Mouse (Mus musculus) liver, embryonic 14.5 days (tissue): ENCODE results near the gene Hist1h2bc. TPM values are rescaled to one million over a fixed set of nuclear protein-coding genes. Genes with fewer than 3 reads are reported as not detected.
A peak's percentile ranks its signal among the peaks of the same experiment; 100 is the strongest.
"Not testable (repeated sequence)": the region's sequence is repeated elsewhere in the genome, so short reads cannot be mapped to it uniquely, and the experiment has no call there.

Source experiments
- ATAC-seq: fragments of 200-750 bp; cut with Nextera tagmentation; 2 replicates; pipeline ENCODE4 v1.8.0; 2017; ENCODE audit warnings: moderate number of reproducible peaks, mild to moderate bottlenecking, moderate library complexity; ENCODE audit not compliant: insufficient read depth
- DNase-seq, 3 experiments: peaks; one replicate each; pipeline ENCODE4 v3.0.0-alpha.2; 2012 to 2013; ENCODE audit warnings: low read depth in 3 of 3, low spot score in 3 of 3
- H3K27ac ChIP-seq: fragments of 300-500 bp; sonication (generic); 2 replicates; pipeline ENCODE4 v1.5.1; 2014; ENCODE audit warnings: moderate library complexity, mild to moderate bottlenecking, control low read depth, inconsistent platforms
- H3K27me3 ChIP-seq: fragments of 300-500 bp; sonication (generic); 2 replicates; pipeline ENCODE4 v1.6.1; 2014; ENCODE audit warnings: mild to moderate bottlenecking, low read length, moderate library complexity; ENCODE audit not compliant: control insufficient read depth, insufficient read depth
- H3K36me3 ChIP-seq: fragments of 300-500 bp; sonication (generic); replicated peaks from 2 replicates; pipeline ENCODE4 v1.6.1; 2014; ENCODE audit warnings: low read depth; ENCODE audit not compliant: control insufficient read depth, insufficient read depth
- H3K4me1 ChIP-seq, 2 experiments: fragments of 200-500 bp in 1 of 2; fragments of 300-500 bp in 1 of 2; sonication (generic) in 1 of 2; replicated peaks; 2 replicates each; pipeline ENCODE4 v1.6.1; 2012 to 2014; ENCODE audit warnings: antibody characterized with exemption in 1 of 2, inconsistent platforms in 1 of 2, low read length in 1 of 2; ENCODE audit not compliant: control insufficient read depth in 2 of 2, insufficient read depth in 2 of 2
- H3K4me2 ChIP-seq: fragments of 300-500 bp; sonication (generic); 2 replicates; pipeline ENCODE4 v1.6.1; 2014; ENCODE audit warnings: low read depth, mild to moderate bottlenecking, control low read depth, moderate library complexity
- H3K4me3 ChIP-seq, 2 experiments: fragments of 200-500 bp in 1 of 2; fragments of 300-500 bp in 1 of 2; sonication (generic) in 1 of 2; 2 replicates each; pipeline ENCODE4 v1.5.1; 2012 to 2014; ENCODE audit warnings: low read depth in 2 of 2, low read length in 2 of 2, mild to moderate bottlenecking in 2 of 2, control low read depth in 1 of 2, inconsistent platforms in 1 of 2, moderate library complexity in 1 of 2; ENCODE audit not compliant: insufficient read depth in 1 of 2
- H3K9ac ChIP-seq: fragments of 300-500 bp; sonication (generic); replicated peaks from 2 replicates; pipeline ENCODE4 v1.6.1; 2014; ENCODE audit warnings: mild to moderate bottlenecking, control low read depth, moderate library complexity
- H3K9me3 ChIP-seq: fragments of 300-500 bp; sonication (generic); 2 replicates; pipeline ENCODE4 v1.6.1; 2016; ENCODE audit warnings: low read length, mixed read lengths; ENCODE audit not compliant: control insufficient read depth
- CTCF ChIP-seq: IDR thresholded peaks from 2 replicates; pipeline ENCODE4 v1.5.1; 2016; ENCODE audit warnings: antibody characterized with exemption, low read depth, control low read depth
- EP300 ChIP-seq: IDR thresholded peaks from 2 replicates; pipeline ENCODE4 v1.6.1; 2016; ENCODE audit warnings: antibody characterized with exemption, low read depth
- WGBS: fragments of 180-500 bp; shearing (Covaris S2); extraction: QIAGEN DNeasy Blood & Tissue Kit; methylation state at CpG from one replicate; pipeline ENCODE4 v1.1.7; 2014; ENCODE audit not compliant: insufficient replicate concordance; 5-methylcytosine and 5-hydroxymethylcytosine counted together
- polyA plus RNA-seq, 2 experiments: library from polyadenylated mRNA; depleted of rRNA in 1 of 2; stranded (reverse) in 1 of 2; unstranded in 1 of 2; fragments of >200 nt; fragmentation: Nextera tagmentation in 1 of 2; extraction: Ambion mirVana in 1 of 2; gene quantifications; 2 replicates each; pipeline versions ENCODE4 v1.2.1 to v1.2.3; 2012 to 2014

The Hist1h2bc gene
- polyA plus RNA-seq, 2 experiments, result 79.7 to 106 TPM

- H3K9ac ChIP-seq, result peak overlapping the region; percentile 95
- peak in 1 of 3 experiments; percentile 53 for DNase-seq
- H3K4me1 ChIP-seq, result peaks cover 14 to 34% of the 10 kb centered on the region in 2 experiments
- not testable (repeated sequence) for H3K27me3 ChIP-seq, H3K36me3 ChIP-seq, ATAC-seq, H3K9me3 ChIP-seq
- H3K27ac ChIP-seq, result peak overlapping the region; percentile 98
- peak; percentile 25; the same call in 1 of the 2 replicates for TF ChIP-seq CTCF
- 8% methylated on average over 13 of the region's 30 CpGs for WGBS
- H3K4me3 ChIP-seq, result peak overlapping the region; percentile 65 to 66
- peak overlapping the region; percentile 80 for H3K4me2 ChIP-seq
These were observed 848 bp upstream of the Hist1h2bc start for GRCm38 (mm10) chr13:23682947-23683754.

DNA sequence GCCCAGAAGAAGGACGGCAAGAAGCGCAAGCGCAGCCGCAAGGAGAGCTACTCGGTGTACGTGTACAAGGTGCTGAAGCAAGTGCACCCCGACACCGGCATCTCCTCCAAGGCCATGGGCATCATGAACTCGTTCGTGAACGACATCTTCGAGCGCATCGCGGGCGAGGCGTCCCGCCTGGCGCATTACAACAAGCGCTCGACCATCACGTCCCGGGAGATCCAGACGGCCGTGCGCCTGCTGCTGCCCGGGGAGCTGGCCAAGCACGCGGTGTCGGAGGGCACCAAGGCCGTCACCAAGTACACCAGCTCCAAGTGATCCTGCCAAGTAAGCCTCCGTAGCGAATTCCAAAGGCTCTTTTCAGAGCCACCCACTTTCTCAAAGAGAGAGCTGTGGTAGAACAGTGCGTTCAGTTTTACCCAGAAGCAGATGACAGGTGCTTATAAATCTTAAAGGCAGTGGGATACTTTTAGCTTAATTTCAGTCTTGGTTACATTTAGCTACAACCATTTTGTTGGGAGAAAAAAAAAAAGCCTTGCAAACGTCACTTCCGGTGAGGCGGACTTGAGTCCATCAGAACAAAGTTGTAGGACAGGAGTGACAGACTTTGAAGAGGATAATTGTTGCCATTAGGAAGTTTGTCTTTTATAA, 421 bp downstream of the Hist1h2bc start:
- TF ChIP-seq EP300, result peak; percentile 32
- H3K4me3 ChIP-seq, result peak overlapping the region; percentile 67 to 71
- H3K9ac ChIP-seq, result peak overlapping the region; percentile 94
- peak overlapping the region; percentile 87 for H3K4me2 ChIP-seq
- H3K27ac ChIP-seq, result peak overlapping the region; percentile 98
- not testable (repeated sequence) for H3K9me3 ChIP-seq, H3K27me3 ChIP-seq, H3K36me3 ChIP-seq
- peak; percentile 31 for ATAC-seq
- peaks cover 18 to 40% of the 10 kb centered on the region in 2 experiments for H3K4me1 ChIP-seq
- under 1% methylated on average over 12 of the region's 37 CpGs for WGBS
- DNase-seq, result peak; percentile 79 to 87 (median 84)

DNA sequence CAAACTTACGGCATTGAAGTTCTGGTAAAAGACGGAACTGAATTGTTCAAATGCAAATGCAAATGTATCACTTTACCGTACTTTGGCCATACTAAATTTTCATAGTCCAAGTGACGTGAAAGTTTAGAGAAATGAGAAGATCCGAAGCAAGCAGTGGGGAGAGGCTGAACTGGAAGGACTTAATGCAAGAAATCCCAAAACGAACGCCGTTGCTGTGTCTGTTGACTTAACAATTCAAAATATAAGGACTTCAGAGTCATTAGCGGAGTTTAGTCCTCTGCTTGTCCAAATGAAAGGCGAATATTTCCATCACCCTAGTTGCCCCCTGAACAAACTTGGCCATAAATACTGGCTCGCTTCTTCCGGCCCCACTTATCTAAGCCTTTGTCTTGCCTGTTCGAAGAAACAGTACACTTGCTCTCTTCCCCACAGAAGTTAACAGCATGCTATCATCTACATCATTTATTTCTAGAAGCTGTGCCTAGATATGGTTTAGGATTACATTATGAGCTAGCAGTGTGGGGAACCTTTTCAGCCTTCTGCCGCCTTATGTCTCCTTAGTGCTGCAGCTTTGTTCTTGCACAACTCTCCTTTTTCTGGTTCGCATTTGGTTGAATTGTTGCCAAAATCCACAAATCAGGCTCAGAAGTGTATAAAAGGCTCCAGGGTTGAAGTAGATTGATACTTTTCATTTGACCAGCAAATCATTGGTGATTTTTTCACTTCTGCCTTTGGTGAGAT, 1.3 kb downstream of the Hist1h2bc start:
- Histone ChIP-seq H3K4me1 (peaks cover 17 to 37% of the 10 kb centered on the region in 2 experiments), H3K4me2 (peak overlapping the region; percentile 87), H3K27me3 (no peaks in the 10 kb centered on the region), H3K4me3 (peak overlapping the region; percentile 67 to 71), H3K9ac (peak overlapping the region; percentile 94), H3K36me3 (no peaks in the 10 kb centered on the region), H3K9me3 (no peaks in the 10 kb centered on the region), H3K27ac (peak overlapping the region; percentile 98)
- DNase-seq (peak in 1 of 3 experiments; percentile 67), ATAC-seq (no peak)
- TF ChIP-seq CTCF (no peak), EP300 (no peak; the same call in 1 of the 2 replicates)
- WGBS, result 4% methylated on average over 15 of the region's 15 CpGs

DNA sequence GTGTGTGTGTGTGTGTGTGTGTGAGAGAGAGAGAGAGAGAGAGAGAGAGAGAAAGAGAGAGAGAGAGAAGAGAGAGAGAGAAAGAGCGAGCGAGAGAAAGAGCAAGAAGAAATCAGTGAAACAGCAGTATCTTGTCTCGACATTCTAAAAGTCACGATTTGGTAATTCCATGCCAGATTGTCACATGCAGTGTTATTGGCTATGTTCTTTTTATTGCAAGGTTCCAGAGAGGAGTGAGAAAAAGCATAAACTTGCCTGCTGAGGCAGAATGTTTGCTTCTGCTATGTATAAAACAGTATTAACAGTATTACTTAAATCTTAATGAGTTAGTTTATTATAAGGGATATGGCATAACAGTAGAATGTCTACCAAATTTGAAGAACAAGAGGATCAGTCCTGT, 2.0 kb downstream of the Hist1h2bc start:
- TF ChIP-seq EP300, result no peak
- no peak for TF ChIP-seq CTCF
- ATAC-seq (no peak), DNase-seq (no peak)
- Histone ChIP-seq H3K4me3 (peak overlapping the region; percentile 67 to 71), H3K9ac (peak overlapping the region; percentile 94), H3K4me2 (peak overlapping the region; percentile 87), H3K27me3 (no peaks in the 10 kb centered on the region), H3K27ac (peak overlapping the region; percentile 98), H3K36me3 (no peaks in the 10 kb centered on the region), H3K4me1 (peaks cover 13 to 33% of the 10 kb centered on the region in 2 experiments), H3K9me3 (no peaks in the 10 kb centered on the region)
- 40% methylated on average over 4 of the region's 4 CpGs for WGBS
